Mouse (Mus musculus): ENCODE results near the gene Lhfp. TPM values are rescaled to one million over a fixed set of nuclear protein-coding genes. Genes with fewer than 3 reads are reported as not detected.
"Not testable (repeated sequence)": the region's sequence is repeated elsewhere in the genome, so short reads cannot be mapped to it uniquely, and the experiment has no call there.

Gene Lhfp
- polyA plus RNA-seq, 1 experiment, result 114 TPM

GRCm38 (mm10) chr3:53224141-53224540, 182.8 kb downstream of the Lhfp start:
- Histone ChIP-seq H3K4me1 (ENCODE audit: control insufficient read depth, insufficient read depth, low read length) (peaks cover 38% of the 10 kb centered on the region), H3K4me3 (replicated peaks; ENCODE audit: insufficient read depth, low read depth, low read length) (no peak overlapping the region), H3K27me3 (ENCODE audit: control insufficient read depth, insufficient read depth, low read length) (no peaks in the 10 kb centered on the region), H3K27ac (ENCODE audit: insufficient read depth, low read length) (no peak overlapping the region)
- TF ChIP-seq CTCF (IDR thresholded peaks at IDR 0.05; ENCODE audit: borderline replicate concordance, insufficient read depth, low read depth, low read length), result no peak
- no peak for TF ChIP-seq POLR2A (IDR thresholded peaks at IDR 0.05; ENCODE audit: borderline replicate concordance, insufficient read depth, low read length)
- no peak for DNase-seq
- 77% methylated on average over 5 of the region's 5 CpGs for WGBS

- WGBS, result 37% methylated on average over 6 of the region's 6 CpGs
- TF ChIP-seq CTCF (IDR thresholded peaks at IDR 0.05; ENCODE audit: borderline replicate concordance, insufficient read depth, low read depth, low read length) (no peak), POLR2A (IDR thresholded peaks at IDR 0.05; ENCODE audit: borderline replicate concordance, insufficient read depth, low read length) (no peak)
- Histone ChIP-seq H3K27ac (ENCODE audit: insufficient read depth, low read length) (peak overlapping the region; percentile 34; the same call in 1 of the 2 replicates), H3K4me1 (ENCODE audit: control insufficient read depth, insufficient read depth, low read length) (peaks cover 37% of the 10 kb centered on the region), H3K4me3 (replicated peaks; ENCODE audit: insufficient read depth, low read depth, low read length) (no peak overlapping the region), H3K27me3 (ENCODE audit: control insufficient read depth, insufficient read depth, low read length) (no peaks in the 10 kb centered on the region)
- peak in 1 of 2 experiments; percentile 61 for DNase-seq
These were observed 184.4 kb downstream of the Lhfp start for GRCm38 (mm10) chr3:53225774-53226173.

- DNase-seq, result no peak
- 28% methylated on average over 6 of the region's 6 CpGs for WGBS
- Histone ChIP-seq H3K4me3 (replicated peaks; ENCODE audit: insufficient read depth, low read depth, low read length) (no peak overlapping the region), H3K27ac (ENCODE audit: insufficient read depth, low read length) (no peak overlapping the region; the same call in 1 of the 2 replicates), H3K27me3 (ENCODE audit: control insufficient read depth, insufficient read depth, low read length) (no peaks in the 10 kb centered on the region), H3K4me1 (ENCODE audit: control insufficient read depth, insufficient read depth, low read length) (peaks cover 33% of the 10 kb centered on the region)
- TF ChIP-seq POLR2A (IDR thresholded peaks at IDR 0.05; ENCODE audit: borderline replicate concordance, insufficient read depth, low read length), result no peak
These were observed 184.9 kb downstream of the Lhfp start for GRCm38 (mm10) chr3:53226223-53226622.

GRCm38 (mm10) chr3:53227866-53228265, 186.5 kb downstream of the Lhfp start:
- Histone ChIP-seq H3K27me3 (ENCODE audit: control insufficient read depth, insufficient read depth, low read length) (no peaks in the 10 kb centered on the region), H3K4me3 (replicated peaks; ENCODE audit: insufficient read depth, low read depth, low read length) (no peak overlapping the region), H3K4me1 (ENCODE audit: control insufficient read depth, insufficient read depth, low read length) (peaks cover 31% of the 10 kb centered on the region), H3K27ac (ENCODE audit: insufficient read depth, low read length) (no peak overlapping the region)
- DNase-seq, result no peak
- TF ChIP-seq POLR2A (IDR thresholded peaks at IDR 0.05; ENCODE audit: borderline replicate concordance, insufficient read depth, low read length), result no peak
- no peak for TF ChIP-seq CTCF (IDR thresholded peaks at IDR 0.05; ENCODE audit: borderline replicate concordance, insufficient read depth, low read depth, low read length)

GRCm38 (mm10) chr3:53230562-53230961, 189.2 kb downstream of the Lhfp start:
- H3K4me1 ChIP-seq (ENCODE audit: control insufficient read depth, insufficient read depth, low read length), result peaks cover 26% of the 10 kb centered on the region
- 71% methylated on average over 3 of the region's 3 CpGs for WGBS
- no peak overlapping the region for H3K4me3 ChIP-seq (replicated peaks; ENCODE audit: insufficient read depth, low read depth, low read length)
- H3K27me3 ChIP-seq (ENCODE audit: control insufficient read depth, insufficient read depth, low read length), result no peaks in the 10 kb centered on the region
- no peak for TF ChIP-seq POLR2A (IDR thresholded peaks at IDR 0.05; ENCODE audit: borderline replicate concordance, insufficient read depth, low read length)
- no peak for TF ChIP-seq CTCF (IDR thresholded peaks at IDR 0.05; ENCODE audit: borderline replicate concordance, insufficient read depth, low read depth, low read length)
- no peak for DNase-seq
- H3K27ac ChIP-seq (ENCODE audit: insufficient read depth, low read length), result no peak overlapping the region

- Histone ChIP-seq H3K27me3 (ENCODE audit: control insufficient read depth, insufficient read depth, low read length) (no peaks in the 10 kb centered on the region), H3K4me1 (ENCODE audit: control insufficient read depth, insufficient read depth, low read length) (peaks cover 24% of the 10 kb centered on the region), H3K4me3 (replicated peaks; ENCODE audit: insufficient read depth, low read depth, low read length) (no peak overlapping the region), H3K27ac (ENCODE audit: insufficient read depth, low read length) (no peak overlapping the region)
- no peak for TF ChIP-seq POLR2A (IDR thresholded peaks at IDR 0.05; ENCODE audit: borderline replicate concordance, insufficient read depth, low read length)
- TF ChIP-seq CTCF (IDR thresholded peaks at IDR 0.05; ENCODE audit: borderline replicate concordance, insufficient read depth, low read depth, low read length), result no peak
- no peak for DNase-seq
- WGBS, result 64% methylated on average over 3 of the region's 3 CpGs
These were observed 189.8 kb downstream of the Lhfp start for GRCm38 (mm10) chr3:53231112-53231511.

GRCm38 (mm10) chr3:53232411-53232810, 191.1 kb downstream of the Lhfp start:
- WGBS, result 25% methylated on average over 9 of the region's 9 CpGs
- peak in 1 of 2 experiments; percentile 53 for DNase-seq
- not testable (repeated sequence) for H3K27me3 ChIP-seq (ENCODE audit: control insufficient read depth, insufficient read depth, low read length); H3K27ac ChIP-seq (ENCODE audit: insufficient read depth, low read length); H3K4me3 ChIP-seq (replicated peaks; ENCODE audit: insufficient read depth, low read depth, low read length)
- peaks cover 21% of the 10 kb centered on the region for H3K4me1 ChIP-seq (ENCODE audit: control insufficient read depth, insufficient read depth, low read length)

GRCm38 (mm10) chr3:53234689-53235088, 193.4 kb downstream of the Lhfp start:
- no peak overlapping the region for H3K27ac ChIP-seq (ENCODE audit: insufficient read depth, low read length)
- H3K27me3 ChIP-seq (ENCODE audit: control insufficient read depth, insufficient read depth, low read length), result no peaks in the 10 kb centered on the region
- no peak overlapping the region for H3K4me3 ChIP-seq (replicated peaks; ENCODE audit: insufficient read depth, low read depth, low read length)
- H3K4me1 ChIP-seq (ENCODE audit: control insufficient read depth, insufficient read depth, low read length), result peaks cover 17% of the 10 kb centered on the region; the same call in 1 of the 2 replicates
- no peak for DNase-seq
- TF ChIP-seq POLR2A (IDR thresholded peaks at IDR 0.05; ENCODE audit: borderline replicate concordance, insufficient read depth, low read length), result no peak
- TF ChIP-seq CTCF (IDR thresholded peaks at IDR 0.05; ENCODE audit: borderline replicate concordance, insufficient read depth, low read depth, low read length), result peak; percentile 44; the same call in 1 of the 2 replicates
